Mouse (Mus musculus) ovary, postnatal 10 days (tissue): ENCODE results near the gene Capn12.

Experiments used
- DNase-seq: peaks from one replicate; pipeline ENCODE4 v3.0.0; 2022; ENCODE audit warnings: low spot score

Capn12 gene

DNA sequence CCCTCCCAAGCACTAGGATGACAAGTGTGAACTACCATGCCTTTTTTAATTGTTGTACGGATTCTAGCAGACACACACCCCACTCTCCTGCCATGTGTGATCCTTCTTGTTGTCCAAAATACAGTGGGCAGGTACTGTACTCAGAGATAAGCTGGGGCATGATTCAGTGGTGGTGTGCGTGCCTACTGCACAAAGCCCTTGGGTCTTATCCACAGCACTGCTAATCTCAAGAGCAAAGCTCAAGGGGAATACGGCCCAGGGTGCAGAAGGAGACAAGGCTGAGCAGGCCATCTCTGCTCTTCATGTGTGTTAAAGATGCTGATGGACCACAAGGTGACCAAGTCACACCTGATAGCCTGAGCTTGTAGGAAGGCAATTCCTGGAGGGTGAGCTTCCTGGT, 40.0 kb downstream of the Capn12 start:
- DNase-seq: no peak

- no peak for DNase-seq
Observed at GRCm38 (mm10) chr7:28921722-28922465, 40.7 kb downstream of the Capn12 start.

- DNase-seq: no peak
Observed at GRCm38 (mm10) chr7:28922606-28923005, 41.4 kb downstream of the Capn12 start.

GRCm38 (mm10) chr7:28923865-28924291, 42.7 kb downstream of the Capn12 start:
- DNase-seq: no peak

GRCm38 (mm10) chr7:28924802-28925201, 43.6 kb downstream of the Capn12 start:
- DNase-seq: no peak

DNA sequence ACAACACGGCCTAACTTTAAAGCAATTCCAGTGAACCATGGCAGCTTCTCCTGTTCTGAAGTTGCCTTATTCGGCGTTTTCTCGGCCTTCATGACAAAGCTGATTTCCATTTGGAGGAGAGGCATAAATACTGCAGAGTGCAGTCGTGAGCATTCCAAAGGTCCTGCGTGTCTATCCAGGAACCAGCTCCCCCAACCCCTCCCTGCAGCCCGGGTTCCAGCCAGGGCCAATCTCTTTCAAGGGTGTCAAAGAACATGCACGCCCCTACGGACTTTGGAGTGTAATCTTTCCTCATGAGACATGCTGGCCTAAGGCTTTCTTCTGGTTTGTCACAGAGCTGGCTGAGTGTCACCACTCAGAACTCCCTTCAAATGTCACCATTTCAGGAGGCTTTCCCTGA, 44.1 kb downstream of the Capn12 start:
- DNase-seq: no peak

- no peak for DNase-seq
Observed at GRCm38 (mm10) chr7:28926172-28926571, 45.0 kb downstream of the Capn12 start.

DNA sequence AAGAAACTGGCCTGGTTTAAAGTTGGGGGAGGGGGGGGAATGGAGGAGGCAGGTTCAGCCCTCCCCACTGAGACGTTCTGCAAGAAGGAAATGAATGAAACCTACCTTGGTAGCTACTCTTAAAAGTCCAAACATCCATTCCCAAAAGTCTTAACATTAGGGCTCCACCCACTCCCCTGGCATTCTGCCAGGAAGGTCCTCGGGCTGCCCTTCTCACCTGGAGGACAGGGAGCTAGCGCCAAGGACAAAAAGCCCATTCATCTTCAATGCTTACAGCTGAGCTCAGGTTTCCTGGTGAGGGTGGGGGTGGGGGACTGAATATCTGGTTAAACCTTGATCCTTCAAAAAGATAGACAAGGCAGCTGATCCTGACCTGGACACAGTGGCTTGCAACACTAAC, 48.2 kb downstream of the Capn12 start:
- DNase-seq: no peak

- no peak for DNase-seq
Observed at GRCm38 (mm10) chr7:28930320-28931031, 49.3 kb downstream of the Capn12 start.

GRCm38 (mm10) chr7:28931032-28931694, 49.9 kb downstream of the Capn12 start:
- DNase-seq: no peak

DNA sequence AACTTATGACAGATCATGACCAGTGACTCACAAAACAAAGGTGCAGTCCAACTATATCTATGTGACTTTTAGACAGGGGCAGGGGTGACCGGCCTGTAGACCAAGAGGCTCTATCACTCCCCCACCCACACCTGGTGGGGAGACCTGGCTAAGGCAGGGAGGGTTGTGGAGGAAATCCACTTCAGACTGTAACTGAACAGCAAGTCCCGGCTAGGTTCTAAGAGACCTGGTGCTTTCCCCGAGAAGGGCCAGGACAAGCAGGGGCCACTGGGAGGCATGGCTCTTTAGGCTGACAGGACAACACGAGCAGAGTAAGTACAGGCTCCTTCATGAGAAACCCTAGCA, 50.4 kb downstream of the Capn12 start:
- no peak for DNase-seq

DNA sequence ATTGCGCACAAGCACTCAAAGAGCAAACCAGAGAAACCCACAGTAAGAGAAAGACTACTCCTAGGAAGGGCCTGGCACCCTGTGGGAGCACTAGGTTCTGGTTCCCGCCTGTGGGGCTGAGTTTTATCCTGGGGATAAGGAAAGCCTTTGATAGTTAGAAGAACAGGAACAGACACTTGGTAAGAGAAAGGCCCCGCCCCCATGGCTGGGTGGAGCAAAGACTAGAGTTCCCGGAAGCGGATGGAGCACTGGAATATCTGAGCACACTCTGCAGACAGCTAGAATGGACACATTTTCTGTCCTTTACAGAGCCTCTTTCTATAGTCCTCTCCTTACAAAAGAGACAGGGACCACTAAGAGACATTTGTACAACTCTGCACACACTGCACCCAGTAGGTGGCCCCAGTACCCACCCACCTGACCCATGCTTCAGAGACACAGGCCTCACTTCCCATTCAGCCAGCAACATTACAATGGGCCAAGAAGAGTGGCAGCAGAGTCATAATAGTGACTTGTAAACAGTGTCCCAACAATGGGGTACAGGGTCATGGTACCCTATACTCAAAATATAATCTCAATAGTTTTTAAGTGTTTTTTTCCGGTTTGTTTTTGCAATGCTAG, 51.3 kb downstream of the Capn12 start:
- DNase-seq: no peak

- no peak for DNase-seq
Observed at GRCm38 (mm10) chr7:28933825-28934224, 52.6 kb downstream of the Capn12 start.

GRCm38 (mm10) chr7:28936787-28937186, 55.6 kb downstream of the Capn12 start:
- no peak for DNase-seq

GRCm38 (mm10) chr7:28938654-28939053, 57.4 kb downstream of the Capn12 start:
- no peak for DNase-seq

DNA sequence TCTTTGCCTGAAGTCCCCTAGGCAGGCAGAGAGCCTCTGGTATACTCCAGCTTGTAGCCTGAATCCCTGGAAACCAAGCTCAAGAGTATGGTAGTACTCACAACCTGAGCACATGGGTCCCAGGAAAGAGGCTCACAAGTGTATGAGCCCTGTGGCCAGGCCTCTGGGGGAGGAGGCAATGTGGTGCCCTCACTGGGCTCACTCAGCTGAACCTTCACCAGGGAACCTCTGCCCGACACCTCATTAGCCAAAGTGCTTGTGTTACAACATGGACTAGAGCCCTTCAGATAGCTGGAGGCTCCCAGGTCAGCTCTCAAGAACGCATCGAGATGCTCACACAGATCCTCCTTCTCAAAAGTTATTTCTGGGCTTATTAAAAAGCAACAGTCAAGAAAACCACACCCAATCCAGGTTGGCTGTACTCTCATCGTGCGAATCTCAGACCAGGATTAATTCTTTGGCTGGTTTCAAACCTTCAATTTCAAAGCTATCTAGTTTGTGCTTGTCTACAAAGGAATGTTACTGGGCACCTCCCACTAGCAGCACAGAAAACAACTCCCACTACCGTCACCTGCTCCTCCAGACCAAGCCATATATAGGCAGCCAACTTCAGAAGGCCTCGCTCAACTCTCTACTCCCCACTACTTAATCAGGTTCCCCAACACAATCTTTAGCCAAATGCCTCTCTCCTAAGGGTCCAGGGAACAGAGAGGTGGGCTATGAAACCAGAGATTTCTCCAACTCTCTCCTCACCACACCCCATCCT, 58.4 kb downstream of the Capn12 start:
- no peak for DNase-seq

DNA sequence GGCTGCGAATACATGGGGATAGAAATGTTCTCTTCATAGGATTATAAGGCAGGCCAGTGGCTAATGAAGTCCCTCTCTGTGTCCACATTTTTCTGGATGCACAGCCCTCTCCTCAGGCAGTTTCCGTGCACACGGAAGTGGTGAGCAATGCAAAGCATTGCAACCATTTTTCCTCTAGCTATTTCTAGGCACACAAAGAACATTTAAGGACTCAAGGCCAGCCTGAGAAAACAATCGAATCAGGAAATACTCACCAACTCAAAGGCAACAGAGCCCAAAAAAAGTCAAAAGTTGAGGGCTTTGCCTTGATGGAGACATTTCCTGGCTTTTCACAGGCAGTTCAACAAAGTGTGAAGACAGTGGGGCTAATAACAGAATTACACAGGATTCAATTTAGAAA, 59.9 kb downstream of the Capn12 start:
- no peak for DNase-seq

GRCm38 (mm10) chr7:28941542-28941941, 60.3 kb downstream of the Capn12 start:
- DNase-seq: no peak
